Mouse (Mus musculus): ENCODE measurements at regions not wholly inside any gene's neighbourhood (a gene's known extent, or its start where the extent isn't known, plus 50 kb on each side); places are given as distances from the start of the nearest gene placed in this dataset.
"Not testable (repeated sequence)": the region's sequence is repeated elsewhere in the genome, so short reads cannot be mapped to it uniquely, and the experiment has no call there.

DNA sequence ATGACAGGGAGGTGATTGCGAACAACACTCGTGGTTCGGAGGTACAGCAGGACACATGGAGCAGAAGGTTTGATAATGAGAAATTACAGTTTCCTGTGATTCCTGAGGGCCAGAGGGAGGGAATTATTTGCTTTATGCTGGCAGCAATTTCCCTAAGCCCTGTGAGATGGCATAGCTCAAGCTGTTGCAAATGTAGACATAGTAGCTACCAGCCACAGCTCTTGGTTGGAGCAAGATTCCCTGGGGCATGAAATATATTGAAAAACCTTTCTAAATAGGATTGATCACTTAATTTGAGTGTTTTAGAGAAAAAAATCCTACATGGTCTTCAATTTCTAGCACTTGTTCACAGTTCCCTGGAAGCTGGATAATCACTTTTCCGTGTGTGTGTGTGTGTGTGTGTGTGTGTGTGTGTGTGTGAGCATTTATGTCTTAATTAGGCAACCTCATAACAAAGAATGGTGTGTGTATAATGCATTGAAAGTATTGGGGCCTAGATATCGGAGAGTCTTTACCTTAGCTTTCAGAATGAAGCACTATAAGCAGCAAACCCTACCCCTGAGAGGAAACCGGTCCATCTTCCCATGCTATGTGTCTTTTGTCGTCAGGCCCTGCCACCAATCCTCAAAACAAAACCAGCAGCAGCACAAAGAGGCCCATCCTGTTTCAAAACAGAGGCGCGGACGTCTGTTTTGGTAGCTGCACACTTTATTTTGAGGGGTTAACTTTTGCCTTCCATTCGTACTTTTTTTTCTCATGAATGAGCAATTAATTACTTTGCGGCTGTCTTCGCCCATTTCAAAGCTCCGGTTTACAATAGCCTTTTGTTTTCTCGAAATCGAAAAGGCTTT lies 172.7 kb upstream of the G2e3 start:
- no peak overlapping the region for H3K4me3 ChIP-seq (ENCODE audit: extremely low read depth, insufficient read depth, insufficient read length)
- no peaks in the 10 kb centered on the region for H3K36me3 ChIP-seq (ENCODE audit: control insufficient read depth, insufficient read depth, low read length)
- no peak overlapping the region for H3K27ac ChIP-seq (ENCODE audit: insufficient read depth, low read length)
- H3K4me1 ChIP-seq (ENCODE audit: control insufficient read depth, insufficient read depth, insufficient read length) = no peaks in the 10 kb centered on the region
- DNase-seq (ENCODE audit: low read depth in 1 of 2, low spot score in 2 of 2) = no peak
- WGBS = 75% methylated on average over 16 of the region's 16 CpGs
- H3K27me3 ChIP-seq (ENCODE audit: control insufficient read depth, insufficient read depth, low read length) = no peaks in the 10 kb centered on the region
- TF ChIP-seq POLR2A (IDR thresholded peaks at IDR 0.05; ENCODE audit: low read depth, low read length) = no peak
- no peak for TF ChIP-seq CTCF (IDR thresholded peaks at IDR 0.05; ENCODE audit: extremely low read depth, insufficient read depth, insufficient read length, insufficient replicate concordance)

DNA sequence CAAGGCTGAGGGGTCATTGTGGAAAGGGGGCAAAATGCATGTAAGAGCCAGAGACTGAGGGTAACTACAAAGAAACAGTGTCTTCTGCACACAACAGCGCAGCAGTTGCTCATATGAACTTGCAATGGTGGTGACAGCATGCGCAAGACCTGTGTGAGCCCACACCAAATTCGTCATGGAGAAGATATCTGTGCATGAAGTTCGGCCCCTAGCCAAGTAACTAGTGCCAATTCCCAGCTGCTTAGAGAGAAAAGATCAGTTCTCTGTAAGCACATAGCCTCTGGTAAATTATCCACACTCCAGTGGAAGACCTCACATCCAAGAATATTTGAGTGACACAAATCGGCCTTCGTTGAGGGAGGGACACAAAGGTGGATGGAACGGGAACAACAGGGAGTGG lies 182.7 kb upstream of the G2e3 start:
- Histone ChIP-seq H3K27me3 (ENCODE audit: control insufficient read depth, insufficient read depth, low read length) (no peaks in the 10 kb centered on the region), H3K4me1 (ENCODE audit: control insufficient read depth, insufficient read depth, insufficient read length) (no peaks in the 10 kb centered on the region), H3K36me3 (ENCODE audit: control insufficient read depth, insufficient read depth, low read length) (no peaks in the 10 kb centered on the region), H3K4me3 (ENCODE audit: extremely low read depth, insufficient read depth, insufficient read length) (no peak overlapping the region), H3K27ac (ENCODE audit: insufficient read depth, low read length) (no peak overlapping the region)
- TF ChIP-seq POLR2A (IDR thresholded peaks at IDR 0.05; ENCODE audit: low read depth, low read length) = no peak
- no peak for DNase-seq (ENCODE audit: low read depth in 1 of 2, low spot score in 2 of 2)
- 89% methylated on average over 7 of the region's 7 CpGs for WGBS

DNA sequence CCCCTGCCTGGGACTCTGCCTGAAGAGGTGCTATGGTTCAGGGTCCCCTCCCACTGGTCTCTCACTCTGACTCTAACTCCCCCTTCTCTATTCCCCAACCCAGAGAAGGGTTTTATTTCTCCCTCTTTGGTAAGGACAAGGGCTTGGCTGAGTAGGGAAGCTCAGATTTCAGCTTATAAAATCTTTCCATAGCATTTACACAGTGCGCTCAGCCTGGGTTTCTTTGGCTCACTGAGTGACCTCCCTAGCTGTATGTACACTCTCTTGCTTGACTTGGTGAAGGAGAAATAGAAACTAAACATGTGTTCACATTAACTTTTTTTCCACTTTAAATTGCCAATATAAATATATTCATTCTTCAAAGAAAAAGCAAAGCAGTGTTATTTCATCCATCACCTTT lies 186.9 kb upstream of the G2e3 start:
- Histone ChIP-seq H3K27ac (ENCODE audit: insufficient read depth, low read length) (no peak overlapping the region), H3K36me3 (ENCODE audit: control insufficient read depth, insufficient read depth, low read length) (no peaks in the 10 kb centered on the region), H3K27me3 (ENCODE audit: control insufficient read depth, insufficient read depth, low read length) (no peaks in the 10 kb centered on the region), H3K4me1 (ENCODE audit: control insufficient read depth, insufficient read depth, insufficient read length) (no peaks in the 10 kb centered on the region), H3K4me3 (ENCODE audit: extremely low read depth, insufficient read depth, insufficient read length) (no peak overlapping the region)
- 86% methylated on average over 1 of the region's 1 CpGs for WGBS
- no peak for DNase-seq (ENCODE audit: low read depth in 1 of 2, low spot score in 2 of 2)
- no peak for TF ChIP-seq POLR2A (IDR thresholded peaks at IDR 0.05; ENCODE audit: low read depth, low read length)
- TF ChIP-seq CTCF (IDR thresholded peaks at IDR 0.05; ENCODE audit: extremely low read depth, insufficient read depth, insufficient read length, insufficient replicate concordance) = no peak

DNA sequence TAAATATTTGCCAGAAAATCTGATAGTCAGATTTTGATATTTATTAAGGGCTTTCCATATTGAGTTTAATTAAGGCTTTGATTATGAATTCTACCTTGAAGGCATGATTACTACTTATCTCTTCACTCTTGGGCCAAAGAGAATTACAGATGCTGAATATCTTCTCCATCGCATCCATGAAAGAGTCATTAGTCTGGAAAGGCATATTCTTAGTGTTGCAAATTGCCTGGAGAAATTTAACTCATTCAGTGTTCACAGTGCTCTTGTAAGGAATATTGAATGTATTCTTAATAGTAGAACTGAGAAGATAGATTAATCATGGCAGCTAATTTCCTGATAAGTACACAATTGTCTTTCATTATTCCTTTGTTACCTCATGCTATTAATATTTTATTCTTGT lies 187.7 kb upstream of the G2e3 start:
- TF ChIP-seq CTCF (IDR thresholded peaks at IDR 0.05; ENCODE audit: extremely low read depth, insufficient read depth, insufficient read length, insufficient replicate concordance) (no peak), POLR2A (IDR thresholded peaks at IDR 0.05; ENCODE audit: low read depth, low read length) (no peak)
- WGBS = 90% methylated on average over 1 of the region's 1 CpGs
- Histone ChIP-seq H3K27ac (ENCODE audit: insufficient read depth, low read length) (no peak overlapping the region), H3K36me3 (ENCODE audit: control insufficient read depth, insufficient read depth, low read length) (no peaks in the 10 kb centered on the region), H3K4me1 (ENCODE audit: control insufficient read depth, insufficient read depth, insufficient read length) (no peaks in the 10 kb centered on the region), H3K27me3 (ENCODE audit: control insufficient read depth, insufficient read depth, low read length) (no peaks in the 10 kb centered on the region), H3K4me3 (ENCODE audit: extremely low read depth, insufficient read depth, insufficient read length) (no peak overlapping the region)
- no peak for DNase-seq (ENCODE audit: low read depth in 1 of 2, low spot score in 2 of 2)

DNA sequence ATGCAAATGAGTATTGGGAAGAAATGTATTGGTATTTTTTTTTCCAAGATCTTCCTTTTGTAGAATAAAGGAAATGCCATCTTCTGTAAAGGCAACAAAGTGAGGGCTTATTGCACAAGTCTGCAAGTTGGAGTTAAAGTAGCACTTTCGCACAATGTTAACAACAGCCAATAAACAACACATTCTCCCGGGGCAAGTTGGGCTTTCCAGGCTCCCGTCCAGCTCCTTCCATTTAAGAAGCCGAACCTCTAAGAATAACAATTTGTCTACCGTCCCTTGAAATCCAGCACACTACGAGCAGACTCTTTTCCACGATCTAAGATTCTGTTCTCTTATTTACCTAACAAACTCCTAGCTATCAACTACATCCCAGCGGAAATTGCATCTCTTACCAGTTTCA lies 199.9 kb upstream of the G2e3 start:
- no peaks in the 10 kb centered on the region for H3K36me3 ChIP-seq (ENCODE audit: control insufficient read depth, insufficient read depth, low read length)
- 90% methylated on average over 8 of the region's 8 CpGs for WGBS
- no peaks in the 10 kb centered on the region for H3K4me1 ChIP-seq (ENCODE audit: control insufficient read depth, insufficient read depth, insufficient read length)
- no peak for DNase-seq (ENCODE audit: low read depth in 1 of 2, low spot score in 2 of 2)
- no peaks in the 10 kb centered on the region for H3K27me3 ChIP-seq (ENCODE audit: control insufficient read depth, insufficient read depth, low read length)
- H3K4me3 ChIP-seq (ENCODE audit: extremely low read depth, insufficient read depth, insufficient read length) = no peak overlapping the region
- H3K27ac ChIP-seq (ENCODE audit: insufficient read depth, low read length) = no peak overlapping the region
- TF ChIP-seq CTCF (IDR thresholded peaks at IDR 0.05; ENCODE audit: extremely low read depth, insufficient read depth, insufficient read length, insufficient replicate concordance) (no peak), POLR2A (IDR thresholded peaks at IDR 0.05; ENCODE audit: low read depth, low read length) (no peak)

DNA sequence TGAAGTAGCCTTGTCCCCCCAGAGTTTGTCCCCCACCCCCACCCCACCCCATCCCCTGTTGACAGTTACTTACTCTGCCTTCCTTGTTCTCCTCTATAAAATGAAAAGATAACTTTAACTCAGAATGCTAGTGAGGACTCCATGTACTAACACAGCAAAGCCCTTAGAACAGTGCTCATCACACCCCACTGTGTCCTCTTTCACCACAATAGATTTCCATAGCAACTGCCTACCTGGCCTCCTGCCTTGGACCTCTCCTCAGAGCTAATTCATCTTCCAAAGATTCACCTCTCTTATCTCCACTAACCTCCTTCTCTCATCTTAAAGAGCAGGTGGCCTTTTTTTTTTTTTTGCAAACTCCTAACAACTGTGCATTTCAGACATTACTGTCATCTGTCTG lies 204.0 kb upstream of the G2e3 start:
- no peak overlapping the region for H3K27ac ChIP-seq (ENCODE audit: insufficient read depth, low read length)
- no peak overlapping the region for H3K4me3 ChIP-seq (ENCODE audit: extremely low read depth, insufficient read depth, insufficient read length)
- no peaks in the 10 kb centered on the region for H3K4me1 ChIP-seq (ENCODE audit: control insufficient read depth, insufficient read depth, insufficient read length)
- TF ChIP-seq CTCF (IDR thresholded peaks at IDR 0.05; ENCODE audit: extremely low read depth, insufficient read depth, insufficient read length, insufficient replicate concordance) = no peak
- TF ChIP-seq POLR2A (IDR thresholded peaks at IDR 0.05; ENCODE audit: low read depth, low read length) = no peak
- no peak for DNase-seq (ENCODE audit: low read depth in 1 of 2, low spot score in 2 of 2)
- no peaks in the 10 kb centered on the region for H3K27me3 ChIP-seq (ENCODE audit: control insufficient read depth, insufficient read depth, low read length)
- H3K36me3 ChIP-seq (ENCODE audit: control insufficient read depth, insufficient read depth, low read length) = no peaks in the 10 kb centered on the region

DNA sequence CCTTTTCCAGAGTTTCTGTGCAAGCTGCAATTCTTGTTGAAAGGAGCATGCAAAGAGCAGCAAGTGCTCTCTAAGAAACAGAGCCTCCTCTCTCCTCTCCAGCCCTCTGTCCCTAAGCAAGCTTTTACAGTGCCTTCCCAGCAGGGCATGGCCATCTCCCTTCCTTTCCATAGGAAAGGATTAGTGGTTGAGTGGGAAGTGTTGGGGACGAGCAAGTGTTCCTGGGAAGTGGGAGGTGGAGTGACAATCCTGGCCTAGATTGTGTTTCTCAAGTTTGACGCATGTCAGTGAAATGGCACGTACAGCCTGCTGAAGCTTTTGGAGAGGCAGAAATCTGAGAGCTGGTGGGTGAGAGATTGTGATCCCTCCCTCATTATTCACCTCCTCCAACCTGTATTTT lies 204.7 kb upstream of the G2e3 start:
- 56% methylated on average over 3 of the region's 3 CpGs for WGBS
- H3K27ac ChIP-seq (ENCODE audit: insufficient read depth, low read length) = no peak overlapping the region
- DNase-seq (ENCODE audit: low read depth in 1 of 2, low spot score in 2 of 2) = no peak
- H3K4me3 ChIP-seq (ENCODE audit: extremely low read depth, insufficient read depth, insufficient read length) = no peak overlapping the region
- H3K4me1 ChIP-seq (ENCODE audit: control insufficient read depth, insufficient read depth, insufficient read length) = no peaks in the 10 kb centered on the region
- H3K27me3 ChIP-seq (ENCODE audit: control insufficient read depth, insufficient read depth, low read length) = no peaks in the 10 kb centered on the region
- H3K36me3 ChIP-seq (ENCODE audit: control insufficient read depth, insufficient read depth, low read length) = no peaks in the 10 kb centered on the region
- no peak for TF ChIP-seq CTCF (IDR thresholded peaks at IDR 0.05; ENCODE audit: extremely low read depth, insufficient read depth, insufficient read length, insufficient replicate concordance)
- TF ChIP-seq POLR2A (IDR thresholded peaks at IDR 0.05; ENCODE audit: low read depth, low read length) = no peak

DNA sequence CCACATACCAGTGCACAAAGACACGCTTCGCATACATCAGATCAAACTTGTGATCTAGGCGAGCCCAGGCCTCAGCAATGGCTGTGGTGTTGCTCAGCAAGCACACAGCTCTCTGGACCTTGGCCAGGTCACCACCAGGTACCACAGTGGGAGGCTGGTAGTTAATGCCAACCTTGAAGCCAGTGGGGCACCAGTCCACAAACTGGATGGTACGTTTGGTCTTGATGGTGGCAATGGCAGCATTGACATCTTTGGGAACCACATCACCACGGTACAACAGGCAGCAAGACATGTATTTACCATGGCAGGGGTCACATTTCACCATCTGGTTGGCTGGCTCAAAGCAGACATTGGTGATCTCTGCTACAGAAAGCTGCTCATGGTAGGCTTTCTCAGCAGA lies 214.2 kb upstream of the G2e3 start:
- WGBS = 85% methylated on average over 5 of the region's 5 CpGs
- not testable (repeated sequence) for DNase-seq (ENCODE audit: low read depth in 1 of 2, low spot score in 2 of 2); H3K27me3 ChIP-seq (ENCODE audit: control insufficient read depth, insufficient read depth, low read length); H3K4me1 ChIP-seq (ENCODE audit: control insufficient read depth, insufficient read depth, insufficient read length); H3K27ac ChIP-seq (ENCODE audit: insufficient read depth, low read length); H3K36me3 ChIP-seq (ENCODE audit: control insufficient read depth, insufficient read depth, low read length); H3K4me3 ChIP-seq (ENCODE audit: extremely low read depth, insufficient read depth, insufficient read length)

Data from spleen, adult 2 months (tissue).